Mouse (Mus musculus) hindbrain, postnatal 0 days (tissue): ENCODE data around the gene Diaph3. TPM values are rescaled to one million over a fixed set of nuclear protein-coding genes. Genes with fewer than 3 reads are reported as not detected.

Experiments used
- ATAC-seq: fragments of 200-750 bp; cut with Nextera tagmentation; 2 replicates; pipeline ENCODE4 v1.8.0; 2017; ENCODE audit warnings: mild to moderate bottlenecking, moderate TSS enrichment, moderate library complexity
- DNase-seq: peaks from one replicate; pipeline ENCODE4 v3.0.0-alpha.2; 2015; ENCODE audit warnings: low spot score
- H3K27ac ChIP-seq: fragments of 300-500 bp; sonication (generic); 2 replicates; pipeline ENCODE4 v1.5.1; 2014; ENCODE audit warnings: mild to moderate bottlenecking
- H3K27me3 ChIP-seq: fragments of 300-500 bp; sonication (generic); 2 replicates; pipeline ENCODE4 v1.6.1; 2014; ENCODE audit warnings: low read length, mixed read lengths; ENCODE audit not compliant: insufficient read depth
- H3K36me3 ChIP-seq: fragments of 300-500 bp; sonication (generic); 2 replicates; pipeline ENCODE4 v1.6.1; 2014; ENCODE audit warnings: low read length, mixed read lengths; ENCODE audit not compliant: insufficient read depth
- H3K4me1 ChIP-seq: fragments of 300-500 bp; sonication (generic); 2 replicates; pipeline ENCODE4 v1.6.1; 2014; ENCODE audit warnings: antibody characterized with exemption, low read length, mixed read lengths; ENCODE audit not compliant: insufficient read depth
- H3K4me2 ChIP-seq: fragments of 300-500 bp; sonication (generic); 2 replicates; pipeline ENCODE4 v1.6.1; 2014; ENCODE audit warnings: low read depth, mild to moderate bottlenecking, low read length, moderate library complexity, mixed read lengths
- H3K4me3 ChIP-seq: fragments of 300-500 bp; sonication (generic); 2 replicates; pipeline ENCODE4 v1.5.1; 2014; ENCODE audit warnings: low read length
- H3K9ac ChIP-seq: fragments of 300-500 bp; sonication (generic); replicated peaks from 2 replicates; pipeline ENCODE4 v1.6.1; 2014; ENCODE audit warnings: mild to moderate bottlenecking, low read length, moderate library complexity, mixed read lengths
- H3K9me3 ChIP-seq: fragments of 300-500 bp; sonication (generic); 2 replicates; pipeline ENCODE4 v1.6.1; 2016; ENCODE audit warnings: low read length, mixed read lengths
- CTCF ChIP-seq: IDR thresholded peaks from 2 replicates; pipeline ENCODE4 v1.5.1; 2016; ENCODE audit warnings: antibody characterized with exemption, control low read depth, low read depth
- WGBS: fragments of 180-500 bp; shearing (Covaris S2); extraction: QIAGEN DNeasy Blood & Tissue Kit; methylation state at CpG from one replicate; pipeline ENCODE4 v1.1.7; 2014; 5-methylcytosine and 5-hydroxymethylcytosine counted together
- polyA plus RNA-seq: library from polyadenylated mRNA; unstranded; fragments of >200 nt; fragmentation: Nextera tagmentation; extraction: Ambion mirVana; gene quantifications from 2 replicates; pipeline ENCODE4 v1.2.1, GENCODE M21; 2015
- total RNA-seq: library from RNA; depleted of rRNA; stranded (reverse); fragments of >200 nt; gene quantifications from 2 replicates; pipeline ENCODE4 v1.2.3, GENCODE M21; 2014

Gene Diaph3
- total and polyA plus RNA-seq, 2 experiments from 2014 or later = 1.1 to 5.1 TPM

DNA sequence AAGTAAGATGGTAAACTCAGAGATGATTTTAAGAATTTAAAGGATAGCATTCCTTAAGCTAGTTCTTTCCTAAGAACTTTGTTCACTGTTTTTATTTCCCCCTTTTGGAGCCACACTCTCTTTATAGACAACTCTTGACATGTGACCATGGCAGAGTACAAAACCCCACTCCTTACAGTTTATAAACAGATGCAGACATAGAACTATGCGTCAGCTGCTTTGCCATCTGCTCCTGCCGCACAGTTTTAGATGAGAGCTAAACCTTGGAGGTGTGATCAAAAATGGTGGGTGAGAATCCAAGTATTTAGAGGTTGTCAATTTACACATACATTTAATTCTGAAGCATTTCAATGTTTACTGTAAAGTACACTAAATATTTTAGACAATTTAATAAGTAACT, 367.7 kb downstream of the Diaph3 start:
- peak; percentile 23 for DNase-seq
- Histone ChIP-seq H3K27ac (no peak overlapping the region), H3K27me3 (no peaks in the 10 kb centered on the region), H3K9ac (no peak overlapping the region), H3K4me2 (no peak overlapping the region), H3K4me3 (no peak overlapping the region), H3K4me1 (no peaks in the 10 kb centered on the region), H3K36me3 (no peaks in the 10 kb centered on the region), H3K9me3 (no peaks in the 10 kb centered on the region)
- TF ChIP-seq CTCF = no peak
- no peak for ATAC-seq
- WGBS = 53% methylated on average over 2 of the region's 2 CpGs

DNA sequence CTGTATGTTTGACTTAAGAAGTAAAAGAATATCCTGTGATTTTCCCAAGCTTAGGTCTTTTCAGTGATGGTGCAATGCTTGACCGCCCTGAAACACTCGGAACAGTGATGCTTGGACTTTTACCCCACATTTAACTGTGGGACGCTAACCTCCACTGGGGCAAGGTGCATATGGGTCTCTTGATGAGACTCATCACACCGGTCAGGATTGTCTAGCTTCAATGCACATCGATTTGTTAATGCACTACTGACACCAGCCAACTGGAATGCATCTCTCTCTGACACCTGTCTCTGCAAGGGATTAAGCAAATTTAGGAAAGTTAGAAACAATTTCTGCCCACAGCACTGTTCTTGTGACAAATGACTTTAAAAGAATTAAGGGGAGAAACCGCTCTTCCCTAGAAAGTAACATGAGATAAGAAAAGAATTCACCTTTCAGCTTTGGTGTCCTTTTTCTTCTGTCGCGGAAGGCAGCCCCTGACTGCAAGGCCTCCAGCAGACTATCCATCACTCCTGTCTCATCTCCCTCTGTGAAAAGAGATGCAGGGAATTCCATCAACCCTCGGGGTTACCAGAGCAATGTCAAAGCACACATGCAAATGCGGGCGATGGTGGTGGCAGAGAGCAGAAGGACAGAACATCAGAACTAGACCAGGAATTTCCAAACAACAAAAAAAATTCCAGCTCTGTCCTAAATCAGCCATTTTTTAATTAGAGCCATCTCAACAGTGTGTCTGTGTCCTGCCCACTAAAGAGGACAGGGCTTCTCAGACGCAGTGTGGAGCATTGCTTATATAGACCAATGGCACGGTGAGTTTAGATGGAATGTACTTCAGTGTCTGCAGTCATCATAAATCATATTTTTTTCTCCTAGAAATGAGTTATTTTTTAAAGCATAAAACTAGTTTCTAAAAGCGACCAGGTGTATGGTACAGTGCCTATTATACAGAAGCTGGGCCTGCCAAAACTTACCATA, 368.6 kb downstream of the Diaph3 start:
- ATAC-seq = no peak; the same call in 1 of the 2 replicates
- H3K27me3 ChIP-seq = no peaks in the 10 kb centered on the region
- H3K4me3 ChIP-seq = no peak overlapping the region
- H3K36me3 ChIP-seq = no peaks in the 10 kb centered on the region
- TF ChIP-seq CTCF = no peak
- WGBS = 51% methylated on average over 14 of the region's 14 CpGs
- H3K4me2 ChIP-seq = no peak overlapping the region
- no peak overlapping the region for H3K9ac ChIP-seq
- DNase-seq = no peak
- H3K4me1 ChIP-seq = no peaks in the 10 kb centered on the region
- H3K27ac ChIP-seq = no peak overlapping the region
- H3K9me3 ChIP-seq = no peaks in the 10 kb centered on the region

DNA sequence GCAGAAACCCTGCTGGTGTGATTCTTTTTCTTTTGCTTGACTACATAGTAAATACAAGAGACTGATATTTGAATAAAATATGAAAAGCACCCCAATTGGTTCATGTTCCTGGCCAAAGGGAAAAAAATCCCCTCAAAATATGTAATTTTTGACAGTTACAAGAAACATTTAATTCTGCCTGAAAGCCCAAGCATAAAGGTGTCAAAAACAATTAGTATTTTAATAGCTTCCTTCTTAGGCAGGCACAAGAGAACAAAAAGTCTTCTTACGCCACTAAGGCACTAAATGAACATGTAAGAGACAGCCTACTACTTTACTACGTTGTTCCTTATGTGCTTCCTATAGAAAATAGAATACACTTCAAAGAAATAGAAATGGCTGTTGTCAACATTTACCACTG, 376.7 kb downstream of the Diaph3 start:
- WGBS = 51% methylated on average over 2 of the region's 2 CpGs
- H3K4me3 ChIP-seq = no peak overlapping the region
- no peak overlapping the region for H3K9ac ChIP-seq
- H3K36me3 ChIP-seq = no peaks in the 10 kb centered on the region
- TF ChIP-seq CTCF = no peak
- no peaks in the 10 kb centered on the region for H3K4me1 ChIP-seq
- DNase-seq (no peak), ATAC-seq (no peak)
- H3K27me3 ChIP-seq = no peaks in the 10 kb centered on the region
- H3K9me3 ChIP-seq = no peaks in the 10 kb centered on the region
- no peak overlapping the region for H3K27ac ChIP-seq
- no peak overlapping the region for H3K4me2 ChIP-seq

DNA sequence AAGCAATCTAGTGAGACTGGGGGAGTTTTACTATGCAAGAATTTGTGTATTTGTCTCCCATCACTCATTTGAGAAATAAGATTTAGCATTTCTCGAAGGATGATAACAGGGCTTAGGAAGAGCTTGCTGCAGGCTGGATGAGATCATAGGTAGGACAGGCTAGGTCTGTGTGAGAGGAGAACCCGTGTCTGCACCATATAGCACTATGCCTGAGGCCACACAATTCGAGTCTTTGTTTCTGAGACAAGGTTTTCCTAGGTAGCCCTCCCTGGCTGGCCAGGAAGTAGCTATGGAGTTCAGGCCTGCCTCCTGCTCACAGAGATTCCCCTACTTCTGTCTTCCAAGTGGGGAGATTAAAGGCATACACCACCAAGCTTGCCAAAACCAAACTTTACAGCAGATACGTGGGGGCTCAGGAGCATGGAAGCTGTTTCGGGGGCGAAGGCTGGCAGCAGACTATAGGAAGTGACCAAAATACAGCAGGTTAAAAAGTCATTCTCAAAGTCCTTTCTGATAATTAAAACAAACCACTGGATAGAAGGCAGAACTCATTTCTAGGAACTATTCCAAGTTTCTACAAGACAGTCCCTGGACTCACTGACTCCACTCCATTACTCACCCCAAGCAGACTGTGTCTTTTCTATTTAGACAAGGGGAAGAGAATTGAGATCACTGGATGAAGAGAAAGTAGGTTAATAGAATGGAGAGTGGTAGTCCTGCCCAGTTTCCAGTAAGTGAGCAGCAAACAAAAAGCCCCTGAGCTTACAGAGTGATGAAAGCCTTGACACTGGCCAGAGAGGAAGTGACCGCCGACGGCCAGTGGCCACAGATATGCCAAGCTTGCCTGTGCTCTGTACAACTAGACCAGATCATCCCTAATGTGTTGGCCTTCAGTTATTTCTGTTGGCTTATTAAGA, 383.2 kb downstream of the Diaph3 start:
- Histone ChIP-seq H3K27me3 (no peaks in the 10 kb centered on the region), H3K9me3 (no peaks in the 10 kb centered on the region), H3K36me3 (no peaks in the 10 kb centered on the region), H3K4me3 (no peak overlapping the region), H3K27ac (peak overlapping the region; percentile 65), H3K9ac (no peak overlapping the region), H3K4me2 (no peak overlapping the region), H3K4me1 (no peaks in the 10 kb centered on the region)
- peak; percentile 93 for ATAC-seq
- TF ChIP-seq CTCF = no peak
- DNase-seq = peak; percentile 47
- 71% methylated on average over 9 of the region's 9 CpGs for WGBS

DNA sequence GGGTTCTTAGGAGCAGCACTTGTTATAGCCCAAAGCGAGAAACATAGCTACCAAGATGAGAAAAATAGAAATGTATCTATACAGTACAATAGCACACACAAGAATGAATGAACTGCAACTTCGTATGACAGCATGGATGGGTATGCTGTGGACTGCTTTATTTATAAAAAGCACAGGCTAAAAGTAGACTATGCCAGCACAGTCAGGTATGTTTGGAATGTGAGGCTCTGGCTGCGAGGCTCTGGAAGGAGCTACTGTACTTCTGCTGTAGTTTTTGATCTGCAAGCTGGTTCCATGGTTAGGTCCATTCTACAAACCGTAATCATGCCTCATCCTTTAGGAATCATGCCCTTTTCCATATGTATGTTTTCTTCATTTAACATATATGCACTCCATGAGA, 383.9 kb downstream of the Diaph3 start:
- H3K27ac ChIP-seq = peak overlapping the region; percentile 65; the same call in 1 of the 2 replicates
- no peak for DNase-seq
- H3K36me3 ChIP-seq = no peaks in the 10 kb centered on the region
- no peak overlapping the region for H3K4me2 ChIP-seq
- H3K4me1 ChIP-seq = no peaks in the 10 kb centered on the region
- H3K9me3 ChIP-seq = no peaks in the 10 kb centered on the region
- no peak for ATAC-seq
- H3K27me3 ChIP-seq = no peaks in the 10 kb centered on the region
- WGBS = 86% methylated on average over 4 of the region's 4 CpGs
- no peak for TF ChIP-seq CTCF
- no peak overlapping the region for H3K9ac ChIP-seq
- no peak overlapping the region for H3K4me3 ChIP-seq

DNA sequence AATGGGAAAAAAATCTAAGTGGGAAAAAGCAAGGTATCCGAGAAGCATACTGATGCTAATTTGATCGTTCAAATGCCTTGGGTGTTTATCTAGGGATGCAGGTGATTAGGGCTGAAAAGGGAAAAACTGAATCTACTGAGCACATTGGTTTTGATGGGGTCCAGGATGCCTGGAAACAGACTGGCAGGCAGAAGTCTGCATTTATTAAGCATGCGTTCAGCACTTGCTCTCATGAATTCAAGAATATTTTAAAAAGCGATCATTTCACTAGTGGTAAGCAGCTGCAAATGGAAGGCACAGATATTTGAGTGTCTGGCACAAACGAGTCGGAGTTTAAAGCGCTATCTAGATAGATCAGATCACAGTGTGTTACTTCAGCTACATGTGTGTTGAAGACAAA, 390.7 kb downstream of the Diaph3 start:
- Histone ChIP-seq H3K9me3 (no peaks in the 10 kb centered on the region), H3K27me3 (no peaks in the 10 kb centered on the region), H3K27ac (no peak overlapping the region), H3K36me3 (no peaks in the 10 kb centered on the region), H3K9ac (no peak overlapping the region), H3K4me2 (no peak overlapping the region), H3K4me3 (no peak overlapping the region), H3K4me1 (peaks cover 10% of the 10 kb centered on the region; the same call in 1 of the 2 replicates)
- DNase-seq (no peak), ATAC-seq (no peak)
- 72% methylated on average over 7 of the region's 7 CpGs for WGBS
- TF ChIP-seq CTCF = no peak
